Comparison of ENCODE assay signal across 8 mouse cellular contexts in genomic region chr1:106151846-106152245, GRCm38 (mm10). TPM values are rescaled to one million over a fixed set of nuclear protein-coding genes. Genes with fewer than 3 reads are reported as not detected.
DNase-seq lines count a peak whose midpoint lies in the region.

No protein-coding gene starts in this region.

- peak; percentile 47 for DNase-seq in layer of hippocampus, adult 11-12 months (ENCODE audit: low spot score)
- no peak for DNase-seq in layer of hippocampus, postnatal 25 days (ENCODE audit: extremely low spot score in 1 of 2, low spot score in 1 of 2)
- peak; percentile 76 for DNase-seq in ZHBTc4 (ENCODE audit: low read depth, low spot score)
- peak; percentile 22 for DNase-seq in kidney, postnatal 14 days
- DNase-seq in skeletal muscle tissue, adult 2 months (ENCODE audit: low read depth, low spot score), result peak; percentile 25
- DNase-seq in right cerebral cortex, adult 2 months (ENCODE audit: low spot score in 2 of 2), result no peak
- no peak for DNase-seq in gastrocnemius, adult 8-10 months (ENCODE audit: low spot score in 2 of 2)
- no peak for DNase-seq in cerebellum, adult 8-10 months

RNA-seq across cellular contexts. Expression of gene Phlpp1, which starts 19.7 kb away (rescaled TPM):
- total RNA-seq in layer of hippocampus, postnatal 25 days (2021), result 10 to 100 TPM; 78.6 to 80.8 TPM
- 1 to 10 TPM; 7.0 to 8.1 (median 7.5) TPM for total RNA-seq in gastrocnemius, adult 8-10 months (2022)

Comparison
In these comparisons a context has a peak if more than half of its experiments do, and no peak if none do; other contexts are left out.
1. DNase-seq: peak in layer of hippocampus, adult 11-12 months (single experiment), ZHBTc4 (single experiment), kidney, postnatal 14 days (single experiment) and skeletal muscle tissue, adult 2 months (single experiment); none in layer of hippocampus, postnatal 25 days (0 of 2), right cerebral cortex, adult 2 months (0 of 2), gastrocnemius, adult 8-10 months (0 of 2) and cerebellum, adult 8-10 months (single experiment).
2. RNA of gene Phlpp1, which starts 19.7 kb away (total RNA-seq): 78.6 to 80.8 TPM in layer of hippocampus, postnatal 25 days; 7.0 to 8.1 TPM in gastrocnemius, adult 8-10 months; every median in the first group is over 4 times any median in the second.